Mouse (Mus musculus): ENCODE results near the gene Grn. TPM values are rescaled to one million over a fixed set of nuclear protein-coding genes. Genes with fewer than 3 reads are reported as not detected.

Gene Grn
- polyA plus RNA-seq, 1 experiment from 2014 or later: 61.8 TPM

DNA sequence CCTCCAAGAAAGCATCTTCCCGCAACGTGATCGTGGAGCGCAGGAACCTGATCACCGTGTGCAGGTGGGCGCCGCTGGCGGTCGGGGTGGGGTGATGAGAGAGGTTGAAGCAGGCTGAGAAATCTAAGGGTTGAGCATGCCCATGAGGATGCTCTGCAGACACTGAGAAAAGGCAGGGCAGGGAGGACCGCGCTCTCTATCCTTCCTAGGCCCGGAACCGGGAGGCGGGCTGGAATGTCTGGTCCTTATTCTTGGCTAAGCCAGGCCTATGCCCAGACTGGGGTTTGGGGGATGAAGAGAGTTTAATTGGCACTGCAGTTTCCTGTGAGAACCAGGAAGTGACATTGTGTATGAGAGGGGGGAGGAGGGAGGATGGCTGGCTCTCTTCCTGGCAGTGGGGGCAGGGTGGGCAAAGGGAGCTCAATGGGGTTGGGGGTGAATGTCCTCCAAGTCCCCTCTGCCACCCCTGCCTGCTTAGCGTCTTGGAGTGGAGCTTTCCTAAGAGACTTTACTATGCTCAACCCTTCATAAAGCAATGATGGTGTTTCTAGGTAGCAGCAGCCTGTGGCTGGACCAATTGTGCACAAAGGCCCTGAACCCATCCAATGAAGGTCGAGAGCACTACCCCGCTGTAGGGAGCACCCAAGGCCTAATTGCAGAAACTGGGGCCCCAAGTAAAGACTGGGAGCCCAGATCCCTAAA, 36.2 kb upstream of the Grn start:
- Histone ChIP-seq H3K4me3 (replicated peaks) (peak overlapping the region; percentile 89), H3K27me3 (peaks cover 15% of the 10 kb centered on the region), H3K9ac (replicated peaks) (peak overlapping the region; percentile 95), H3K4me1 (replicated peaks) (peaks cover 61% of the 10 kb centered on the region), H3K9me3 (no peaks in the 10 kb centered on the region), H3K36me3 (peaks cover 9% of the 10 kb centered on the region), H3K27ac (peak overlapping the region; percentile 97), H3K4me2 (replicated peaks) (peak overlapping the region; percentile 96)
- ATAC-seq: peak; percentile 55
- 4% methylated on average over 17 of the region's 17 CpGs for WGBS

- 0 out of 2 replicates have a peak, but pooled peaks have one; percentile 1 for ATAC-seq
- peak overlapping the region; percentile 95 for H3K9ac ChIP-seq (replicated peaks)
Observed at GRCm38 (mm10) chr11:102394421-102395124, 35.5 kb upstream of the Grn start.

DNA sequence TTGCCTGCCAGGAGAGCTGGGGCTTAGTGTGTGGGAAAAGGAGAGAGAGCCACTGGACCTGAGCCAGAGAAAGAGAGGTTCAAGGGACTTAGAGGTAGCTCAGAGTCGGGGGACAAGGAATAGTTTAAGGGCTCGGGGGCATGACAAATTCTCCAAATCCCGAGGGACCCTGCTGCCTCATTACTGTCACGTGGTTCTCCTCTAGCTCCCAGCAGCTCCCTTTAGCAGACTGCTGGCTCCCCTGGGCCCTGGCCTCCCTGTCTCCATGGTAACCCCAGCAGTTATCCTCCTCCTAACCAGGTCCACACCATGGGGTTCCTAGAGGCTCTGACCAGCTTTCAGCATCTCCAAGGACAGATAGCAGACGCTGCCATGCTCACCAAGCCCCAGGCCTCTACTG, 34.9 kb upstream of the Grn start:
- Histone ChIP-seq H3K9ac (replicated peaks) (peak overlapping the region; percentile 95), H3K27ac (peak overlapping the region; percentile 97), H3K27me3 (peaks cover 27% of the 10 kb centered on the region), H3K4me3 (replicated peaks) (peak overlapping the region; percentile 89), H3K36me3 (peaks cover 23% of the 10 kb centered on the region), H3K9me3 (no peaks in the 10 kb centered on the region), H3K4me2 (replicated peaks) (peak overlapping the region; percentile 96), H3K4me1 (replicated peaks) (peaks cover 75% of the 10 kb centered on the region)
- no peak for ATAC-seq
- 2% methylated on average over 5 of the region's 5 CpGs for WGBS

More at GRCm38 (mm10) chr11:102394421-102395124, 35.5 kb upstream of the Grn start:
- Histone ChIP-seq H3K4me1 (replicated peaks) (peaks cover 68% of the 10 kb centered on the region), H3K9me3 (no peaks in the 10 kb centered on the region), H3K4me2 (replicated peaks) (peak overlapping the region; percentile 96), H3K27me3 (peaks cover 22% of the 10 kb centered on the region), H3K27ac (peak overlapping the region; percentile 97), H3K36me3 (peaks cover 16% of the 10 kb centered on the region), H3K4me3 (replicated peaks) (peak overlapping the region; percentile 89)
- WGBS: 70% methylated on average over 9 of the region's 9 CpGs

DNA sequence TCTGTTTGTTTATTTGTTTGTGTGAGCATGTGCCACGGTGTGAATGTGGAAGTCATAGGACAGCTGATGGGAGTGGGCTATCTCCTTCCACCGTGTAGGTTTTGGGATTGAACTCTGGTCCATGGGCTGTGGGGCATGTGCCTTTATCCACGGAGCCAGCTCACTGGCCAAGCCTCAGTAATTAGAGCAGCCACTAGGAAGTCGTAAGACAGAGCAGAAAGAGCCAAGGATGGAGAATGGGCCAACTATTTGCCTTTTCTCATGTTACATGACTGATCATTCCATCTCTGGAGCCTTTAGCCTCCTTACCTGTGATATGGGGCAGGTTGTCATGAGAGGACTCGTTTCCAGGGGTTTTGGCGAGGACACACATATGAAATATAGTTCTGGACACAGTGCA, 33.9 kb upstream of the Grn start:
- H3K27ac ChIP-seq: peak overlapping the region; percentile 97
- H3K9me3 ChIP-seq: no peaks in the 10 kb centered on the region
- H3K36me3 ChIP-seq: peaks cover 33% of the 10 kb centered on the region
- no peak for ATAC-seq
- H3K4me1 ChIP-seq (replicated peaks): peaks cover 78% of the 10 kb centered on the region
- H3K4me3 ChIP-seq (replicated peaks): peak overlapping the region; percentile 89
- peak overlapping the region; percentile 96 for H3K4me2 ChIP-seq (replicated peaks)
- peaks cover 30% of the 10 kb centered on the region for H3K27me3 ChIP-seq
- 62% methylated on average over 6 of the region's 6 CpGs for WGBS
- H3K9ac ChIP-seq (replicated peaks): peak overlapping the region; percentile 95

DNA sequence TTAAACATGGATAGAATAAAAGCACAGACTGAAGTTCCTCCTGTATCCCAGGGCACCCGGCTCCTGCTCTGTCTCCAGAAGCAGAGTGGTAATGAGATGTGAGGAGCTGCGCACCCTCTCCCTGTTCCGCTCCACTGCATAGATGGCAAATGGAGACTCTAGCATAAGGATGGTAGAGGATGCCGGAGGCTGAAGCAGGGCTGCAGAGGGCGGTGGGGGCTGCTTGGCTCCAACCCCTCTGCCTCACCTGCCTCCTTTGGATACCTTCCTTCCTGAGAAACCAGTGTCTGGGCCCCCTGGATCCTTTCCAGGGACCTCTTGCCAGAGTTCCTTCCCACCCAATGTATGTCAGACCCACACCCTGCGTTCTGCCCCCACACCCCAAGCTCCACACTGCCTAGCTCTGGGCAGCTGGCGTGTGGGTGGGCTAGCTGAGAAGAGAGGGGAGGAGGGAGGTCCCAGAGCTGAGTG, 33.4 kb upstream of the Grn start:
- H3K27me3 ChIP-seq: peaks cover 30% of the 10 kb centered on the region
- 65% methylated on average over 7 of the region's 7 CpGs for WGBS
- ATAC-seq: no peak
- peaks cover 81% of the 10 kb centered on the region for H3K4me1 ChIP-seq (replicated peaks)
- peak overlapping the region; percentile 95 for H3K9ac ChIP-seq (replicated peaks)
- H3K4me3 ChIP-seq (replicated peaks): peak overlapping the region; percentile 89
- H3K27ac ChIP-seq: peak overlapping the region; percentile 97
- H3K4me2 ChIP-seq (replicated peaks): peak overlapping the region; percentile 96
- peaks cover 37% of the 10 kb centered on the region for H3K36me3 ChIP-seq
- no peaks in the 10 kb centered on the region for H3K9me3 ChIP-seq

GRCm38 (mm10) chr11:102398007-102398825, 31.9 kb upstream of the Grn start:
- Histone ChIP-seq H3K36me3 (peaks cover 53% of the 10 kb centered on the region), H3K9ac (replicated peaks) (0 out of 2 replicates have a peak overlapping the region, but pooled peaks have one; percentile 16), H3K27ac (no peak overlapping the region), H3K27me3 (peaks cover 30% of the 10 kb centered on the region), H3K4me3 (replicated peaks) (no peak overlapping the region), H3K9me3 (no peaks in the 10 kb centered on the region), H3K4me2 (replicated peaks) (no peak overlapping the region), H3K4me1 (replicated peaks) (peaks cover 78% of the 10 kb centered on the region)
- 77% methylated on average over 20 of the region's 20 CpGs for WGBS
- ATAC-seq: no peak

DNA sequence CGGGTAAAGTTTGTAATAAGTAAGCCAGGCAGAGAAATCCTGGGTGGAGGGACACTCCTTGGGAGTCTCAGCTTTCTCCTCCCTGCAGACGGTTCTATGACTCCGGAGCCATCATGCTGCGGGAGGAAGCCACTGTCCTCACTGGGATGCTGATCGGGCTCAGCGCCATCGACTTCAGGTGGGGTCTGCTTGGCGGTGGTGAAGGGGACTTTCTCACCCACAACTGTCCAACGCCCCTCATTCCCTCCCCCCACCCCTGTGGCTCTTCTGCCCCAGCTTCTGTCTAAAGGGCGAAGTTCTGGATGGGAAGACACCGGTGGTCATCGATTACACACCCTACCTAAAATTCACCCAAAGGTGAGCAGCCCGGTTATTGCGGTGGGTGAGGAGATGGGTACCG, 31.0 kb upstream of the Grn start:
- no peak for ATAC-seq
- 23% methylated on average over 15 of the region's 15 CpGs for WGBS
- H3K4me2 ChIP-seq (replicated peaks): 0 out of 2 replicates have a peak overlapping the region, but pooled peaks have one; percentile 18
- H3K4me1 ChIP-seq (replicated peaks): peaks cover 73% of the 10 kb centered on the region
- peaks cover 61% of the 10 kb centered on the region for H3K36me3 ChIP-seq
- H3K27ac ChIP-seq: no peak overlapping the region
- H3K9ac ChIP-seq (replicated peaks): peak overlapping the region; percentile 47; the same call in 1 of the 2 replicates
- no peaks in the 10 kb centered on the region for H3K9me3 ChIP-seq
- peaks cover 30% of the 10 kb centered on the region for H3K27me3 ChIP-seq
- H3K4me3 ChIP-seq (replicated peaks): no peak overlapping the region

DNA sequence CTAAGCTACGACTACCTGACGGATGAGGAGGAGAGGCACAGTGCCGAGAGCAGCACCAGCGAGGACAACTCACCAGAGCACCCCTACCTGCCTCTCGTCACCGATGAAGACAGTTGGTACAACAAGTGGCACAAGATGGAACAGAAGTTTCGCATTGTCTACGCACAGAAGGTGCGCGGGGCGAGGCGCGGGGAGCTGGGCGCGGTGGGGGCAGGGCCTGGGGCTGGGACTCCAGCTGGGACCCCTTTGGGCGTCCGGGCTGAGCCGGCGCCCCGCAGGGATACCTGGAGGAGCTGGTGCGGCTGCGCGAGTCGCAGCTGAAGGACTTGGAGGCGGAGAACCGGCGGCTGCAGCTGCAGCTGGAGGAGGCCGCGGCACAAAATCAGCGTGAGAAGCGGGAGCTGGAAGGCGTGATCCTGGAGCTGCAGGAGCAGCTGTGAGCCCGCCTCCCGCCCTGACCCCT, 30.5 kb upstream of the Grn start:
- 3% methylated on average over 32 of the region's 34 CpGs for WGBS
- Histone ChIP-seq H3K36me3 (peaks cover 67% of the 10 kb centered on the region), H3K4me1 (replicated peaks) (peaks cover 72% of the 10 kb centered on the region), H3K9me3 (no peaks in the 10 kb centered on the region), H3K27me3 (peaks cover 30% of the 10 kb centered on the region), H3K4me3 (replicated peaks) (peak overlapping the region; percentile 18; the same call in 1 of the 2 replicates), H3K9ac (replicated peaks) (peak overlapping the region; percentile 47; the same call in 1 of the 2 replicates), H3K4me2 (replicated peaks) (0 out of 2 replicates have a peak overlapping the region, but pooled peaks have one; percentile 18), H3K27ac (no peak overlapping the region)
- ATAC-seq: no peak

DNA sequence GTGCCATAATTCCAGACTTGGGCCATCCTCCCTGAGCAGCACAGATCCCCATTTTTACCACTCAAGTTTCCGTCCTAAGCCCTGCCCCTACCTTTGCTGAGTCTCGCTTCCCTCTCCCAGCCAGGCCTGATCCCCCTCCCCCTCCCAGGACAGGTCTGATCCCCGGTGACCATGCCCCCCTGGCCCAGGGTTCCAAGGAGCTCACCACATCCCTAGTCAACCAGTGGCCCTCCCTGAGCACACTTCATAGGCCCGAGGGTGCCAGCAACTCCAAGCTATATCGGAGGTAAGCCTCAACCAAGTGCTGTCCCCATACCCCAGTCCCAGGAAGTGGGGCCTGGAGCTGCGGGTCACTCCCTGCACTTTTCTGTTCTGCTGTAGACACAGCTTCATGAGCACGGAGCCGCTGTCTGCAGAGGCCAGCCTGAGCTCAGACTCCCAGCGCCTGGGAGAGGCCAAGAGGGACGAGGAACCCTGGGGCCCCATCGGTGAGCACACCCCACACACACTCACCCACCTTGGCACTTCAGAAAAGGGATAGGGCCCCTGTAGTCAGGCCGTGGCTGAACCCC, 29.5 kb upstream of the Grn start:
- 37% methylated on average over 12 of the region's 12 CpGs for WGBS
- H3K36me3 ChIP-seq: peaks cover 69% of the 10 kb centered on the region

GRCm38 (mm10) chr11:102401898-102402500, 28.1 kb upstream of the Grn start:
- Histone ChIP-seq H3K9ac (replicated peaks) (no peak overlapping the region), H3K27ac (peak overlapping the region; percentile 35; the same call in 1 of the 2 replicates), H3K27me3 (peaks cover 30% of the 10 kb centered on the region), H3K4me2 (replicated peaks) (no peak overlapping the region), H3K36me3 (peaks cover 69% of the 10 kb centered on the region), H3K4me1 (replicated peaks) (peaks cover 71% of the 10 kb centered on the region), H3K4me3 (replicated peaks) (no peak overlapping the region), H3K9me3 (no peaks in the 10 kb centered on the region)
- peak; percentile 9; the same call in 1 of the 2 replicates for ATAC-seq
- 50% methylated on average over 12 of the region's 12 CpGs for WGBS

More for the DNA sequence above, 29.5 kb upstream of the Grn start:
- ATAC-seq: no peak
- Histone ChIP-seq H3K4me2 (replicated peaks) (no peak overlapping the region), H3K9ac (replicated peaks) (no peak overlapping the region), H3K9me3 (no peaks in the 10 kb centered on the region), H3K27ac (no peak overlapping the region), H3K27me3 (peaks cover 30% of the 10 kb centered on the region), H3K4me1 (replicated peaks) (peaks cover 71% of the 10 kb centered on the region), H3K4me3 (replicated peaks) (no peak overlapping the region)

DNA sequence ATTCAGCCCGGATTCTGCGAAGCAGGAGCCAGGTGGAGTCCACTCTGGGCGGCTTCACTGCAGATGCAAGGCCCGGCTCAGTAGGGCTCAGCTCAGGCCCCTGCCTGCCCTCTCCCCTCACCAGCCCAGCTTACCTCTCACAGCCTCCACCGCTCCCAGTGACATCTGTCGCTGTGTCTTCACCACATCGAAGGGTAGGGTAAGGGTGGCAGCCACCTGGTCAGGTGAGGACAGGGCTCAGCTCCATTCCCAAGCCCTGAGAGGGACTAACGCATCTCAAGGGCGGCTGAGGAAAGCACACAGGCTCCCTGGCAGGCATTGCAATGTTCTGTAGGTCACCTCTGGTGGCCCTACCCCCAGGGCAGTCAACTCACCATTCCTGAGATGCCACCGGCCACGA, 26.5 kb upstream of the Grn start:
- peaks cover 21% of the 10 kb centered on the region for H3K27me3 ChIP-seq
- peaks cover 63% of the 10 kb centered on the region for H3K4me1 ChIP-seq (replicated peaks)
- 96% methylated on average over 11 of the region's 11 CpGs for WGBS
- ATAC-seq: no peak
- no peak overlapping the region for H3K4me2 ChIP-seq (replicated peaks)
- no peak overlapping the region for H3K4me3 ChIP-seq (replicated peaks)
- H3K36me3 ChIP-seq: peaks cover 61% of the 10 kb centered on the region
- no peak overlapping the region for H3K27ac ChIP-seq
- no peak overlapping the region for H3K9ac ChIP-seq (replicated peaks)
- H3K9me3 ChIP-seq: no peaks in the 10 kb centered on the region
